Mouse (Mus musculus): ENCODE measurements around the gene Plgrkt. TPM values are rescaled to one million over a fixed set of nuclear protein-coding genes. Genes with fewer than 3 reads are reported as not detected.
"Not testable (repeated sequence)": the region's sequence is repeated elsewhere in the genome, so short reads cannot be mapped to it uniquely, and the experiment has no call there.

Gene Plgrkt
- 41.2 and 46.5 TPM in 2 replicates for polyA plus RNA-seq (2015; fragmentation: Nextera tagmentation; extraction: Ambion mirVana)

DNA sequence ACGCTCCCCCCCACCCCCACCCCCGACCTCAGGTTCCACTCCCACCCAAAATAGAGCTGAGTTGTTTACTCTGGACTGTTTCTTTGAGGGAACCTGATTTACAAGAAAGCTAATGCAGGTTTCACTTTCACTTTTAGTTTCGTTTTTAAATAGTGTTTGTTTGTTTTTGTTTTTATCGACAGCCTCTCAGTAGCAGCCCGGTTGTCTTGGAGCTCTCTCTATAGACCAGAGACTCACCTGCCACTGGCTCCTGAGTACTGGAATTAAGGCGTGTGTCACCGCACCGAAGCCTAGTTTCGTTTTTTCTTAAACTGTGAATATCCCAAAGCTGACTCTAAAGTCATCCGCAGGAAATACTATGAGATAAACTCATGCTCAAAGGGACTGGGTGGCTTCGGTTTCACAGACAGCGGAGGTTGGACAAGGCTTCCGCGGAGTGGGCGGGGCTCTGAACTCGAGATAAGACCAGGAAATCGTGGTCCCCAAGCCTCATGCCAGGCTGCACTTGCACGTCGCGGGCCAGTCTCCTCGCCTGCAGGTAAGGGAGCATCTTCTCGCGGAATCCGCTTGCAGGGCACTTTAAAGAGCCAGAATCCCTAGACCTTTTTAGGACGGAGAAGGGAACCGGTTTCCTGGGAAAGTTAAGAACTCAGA, at the start of gene Plgrkt, which contains the start of gene Cd274:
TSS of gene Plgrkt (minus strand) at position 422 of the 654 bp plus-strand sequence.
TSS of gene Cd274 (plus strand) at position 487 of the 654 bp plus-strand sequence.
- 1% methylated on average over 26 of the region's 26 CpGs for WGBS
- H3K4me2 ChIP-seq: peak within 1 kb of the TSS; percentile 87
- no peaks in the 10 kb centered on the region for H3K36me3 ChIP-seq
- H3K27ac ChIP-seq (replicated peaks): no peak within 1 kb of the TSS
- no peaks in the 10 kb centered on the region for H3K27me3 ChIP-seq (replicated peaks)
- ATAC-seq (ENCODE audit: extremely low read depth, insufficient number of reproducible peaks, low FRiP score, low TSS enrichment): peak; percentile 63; the same call in 1 of the 2 replicates
- peak within 1 kb of the TSS; percentile 79 for H3K9ac ChIP-seq
- H3K9me3 ChIP-seq: no peaks in the 10 kb centered on the region
- peak within 1 kb of the TSS; percentile 67 for H3K4me3 ChIP-seq
- peaks cover 13% of the 10 kb centered on the region for H3K4me1 ChIP-seq

DNA sequence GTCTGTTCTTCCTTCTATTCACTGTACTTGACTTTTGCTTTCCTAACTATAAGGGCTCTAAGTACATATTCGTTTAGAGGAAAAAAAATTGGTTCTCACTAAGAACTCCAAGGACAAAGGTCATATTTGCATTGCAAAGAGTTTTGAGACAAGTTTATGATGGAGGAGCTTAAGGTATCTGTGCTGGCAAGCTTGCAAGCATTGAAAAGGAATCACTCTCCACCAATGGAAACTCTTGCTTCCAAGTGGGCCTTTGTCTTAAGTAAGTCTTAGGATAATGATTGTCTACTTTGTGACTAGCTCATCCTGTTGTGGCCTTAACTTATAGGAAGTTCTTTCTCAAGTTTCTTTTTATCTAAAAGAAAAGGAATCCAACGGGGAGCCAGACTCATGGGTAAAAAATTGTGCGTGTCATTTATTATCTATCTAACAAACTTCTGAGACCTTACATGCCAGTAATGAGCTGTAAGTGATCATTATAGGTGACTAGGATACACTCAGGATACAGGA, 49.3 kb upstream of the Plgrkt start:
- WGBS: 52% methylated on average over 3 of the region's 3 CpGs
- no peak overlapping the region for H3K9ac ChIP-seq
- H3K4me1 ChIP-seq: peaks cover 25% of the 10 kb centered on the region
- no peaks in the 10 kb centered on the region for H3K36me3 ChIP-seq
- no peak overlapping the region for H3K27ac ChIP-seq (replicated peaks)
- H3K27me3 ChIP-seq (replicated peaks): peaks cover 4% of the 10 kb centered on the region; the same call in 1 of the 2 replicates
- no peaks in the 10 kb centered on the region for H3K9me3 ChIP-seq
- no peak overlapping the region for H3K4me2 ChIP-seq
- no peak for ATAC-seq (ENCODE audit: extremely low read depth, insufficient number of reproducible peaks, low FRiP score, low TSS enrichment)
- no peak overlapping the region for H3K4me3 ChIP-seq

DNA sequence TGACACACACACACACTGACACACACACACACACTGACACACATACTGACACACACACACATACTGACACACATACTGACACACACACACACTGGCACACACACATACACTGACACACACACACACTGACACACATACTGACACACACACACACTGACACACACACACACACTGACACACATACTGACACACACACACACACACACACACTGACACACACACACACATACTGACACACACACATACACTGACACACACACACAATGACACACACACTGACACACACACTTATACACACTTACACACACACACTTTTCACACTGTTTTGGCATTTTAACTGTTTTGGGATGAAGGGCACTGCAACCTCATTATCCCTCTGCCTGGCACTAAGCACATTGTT, 47.7 kb upstream of the Plgrkt start:
- not testable (repeated sequence) for H3K36me3 ChIP-seq; H3K27ac ChIP-seq (replicated peaks); H3K9ac ChIP-seq; ATAC-seq (ENCODE audit: extremely low read depth, insufficient number of reproducible peaks, low FRiP score, low TSS enrichment); H3K27me3 ChIP-seq (replicated peaks); H3K9me3 ChIP-seq; H3K4me3 ChIP-seq; H3K4me2 ChIP-seq
- H3K4me1 ChIP-seq: peaks cover 25% of the 10 kb centered on the region

DNA sequence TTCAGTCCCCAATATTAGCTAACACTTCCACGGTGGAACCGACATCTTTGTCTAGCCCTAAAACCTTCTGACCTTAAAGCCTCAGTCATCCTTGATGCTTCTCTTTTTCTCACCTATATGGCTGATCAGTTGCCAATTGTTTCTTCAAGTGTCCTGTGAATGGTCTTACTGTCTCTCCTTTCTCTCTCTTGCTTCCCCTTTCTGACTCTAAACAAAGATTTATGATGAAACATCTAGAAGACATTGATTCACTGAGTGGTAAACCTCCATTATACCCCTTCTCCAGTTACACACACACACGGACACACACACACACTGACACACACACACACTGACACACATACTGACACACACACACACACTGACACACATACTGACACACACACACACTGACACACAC, 47.3 kb upstream of the Plgrkt start:
- 84% methylated on average over 3 of the region's 3 CpGs for WGBS
- Histone ChIP-seq H3K4me3 (no peak overlapping the region), H3K27ac (replicated peaks) (no peak overlapping the region), H3K36me3 (no peaks in the 10 kb centered on the region), H3K4me1 (peaks cover 24% of the 10 kb centered on the region), H3K9me3 (no peaks in the 10 kb centered on the region), H3K27me3 (replicated peaks) (peaks cover 4% of the 10 kb centered on the region; the same call in 1 of the 2 replicates), H3K9ac (no peak overlapping the region), H3K4me2 (no peak overlapping the region)
- ATAC-seq (ENCODE audit: extremely low read depth, insufficient number of reproducible peaks, low FRiP score, low TSS enrichment): no peak

DNA sequence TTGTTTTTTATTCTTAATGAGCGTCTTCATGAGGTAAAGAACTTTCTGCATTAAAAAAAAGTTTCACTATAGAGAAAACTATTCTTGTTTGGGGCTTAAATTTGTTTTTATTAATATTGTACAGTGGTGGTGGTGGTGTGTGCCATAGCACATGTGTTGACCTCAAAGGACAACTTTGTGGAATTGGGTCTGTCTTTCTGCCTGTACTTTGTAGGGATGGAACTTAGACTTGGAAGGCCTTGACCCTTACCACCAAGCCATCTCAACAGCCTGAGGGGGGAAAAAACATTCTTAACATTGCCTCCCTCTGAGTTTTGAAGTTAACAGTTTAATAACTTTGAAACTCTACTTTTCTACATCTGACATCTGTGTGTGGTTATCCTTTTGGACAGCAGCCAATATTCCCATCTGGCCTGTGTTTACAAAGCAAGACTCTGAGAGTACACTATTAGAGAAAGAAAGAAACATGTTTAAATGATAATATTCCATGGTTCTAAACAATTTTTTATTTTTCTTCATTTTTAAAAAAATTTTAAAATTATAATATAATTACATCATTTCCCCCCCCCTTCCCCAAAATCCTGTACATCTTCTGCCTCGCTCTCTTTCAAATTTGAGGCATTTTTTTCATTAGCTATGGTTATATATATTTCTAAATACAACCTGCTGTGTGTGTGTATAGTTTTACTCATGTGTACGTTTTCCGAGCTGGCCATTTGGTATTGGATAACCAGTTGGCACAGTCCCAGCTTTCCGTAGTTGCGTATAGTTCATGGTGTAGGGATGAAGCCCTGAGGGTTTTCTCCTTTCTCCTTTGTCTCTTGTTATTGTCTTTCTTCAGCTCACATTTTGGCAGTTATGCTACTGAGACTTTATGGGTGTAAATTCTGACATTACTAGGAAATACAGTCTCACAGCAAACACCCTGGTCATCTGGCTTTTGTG, 45.6 kb upstream of the Plgrkt start:
- no peak overlapping the region for H3K4me2 ChIP-seq
- no peak overlapping the region for H3K27ac ChIP-seq (replicated peaks)
- H3K36me3 ChIP-seq: no peaks in the 10 kb centered on the region
- peaks cover 4% of the 10 kb centered on the region; the same call in 1 of the 2 replicates for H3K27me3 ChIP-seq (replicated peaks)
- WGBS: 75% methylated on average over 6 of the region's 6 CpGs
- no peak overlapping the region for H3K9ac ChIP-seq
- H3K4me3 ChIP-seq: no peak overlapping the region
- no peak for ATAC-seq (ENCODE audit: extremely low read depth, insufficient number of reproducible peaks, low FRiP score, low TSS enrichment)
- H3K9me3 ChIP-seq: no peaks in the 10 kb centered on the region
- H3K4me1 ChIP-seq: peaks cover 6% of the 10 kb centered on the region; the same call in 1 of the 2 replicates

DNA sequence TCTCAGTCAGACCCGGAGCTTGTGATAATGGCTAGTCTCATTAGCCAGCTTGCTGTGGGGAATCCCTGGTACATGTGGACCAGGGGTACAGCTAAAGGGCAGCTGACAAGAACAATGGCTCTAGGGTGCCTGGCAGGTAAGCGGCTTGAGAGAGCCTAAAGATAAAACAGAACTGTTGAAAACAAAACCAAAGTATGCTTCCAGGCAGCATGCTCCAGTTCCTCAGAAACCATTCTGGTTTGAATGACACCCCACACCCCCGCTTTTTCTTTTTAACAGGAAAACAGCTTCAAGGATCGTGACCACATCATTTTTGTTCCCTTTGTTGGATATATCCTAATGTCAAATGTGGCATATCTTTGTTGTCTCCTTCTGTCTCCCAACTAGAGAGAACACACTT, 43.4 kb upstream of the Plgrkt start, which contains the start of gene Pdcd1lg2:
TSS of gene Pdcd1lg2 (plus strand) at position 301 of the 400 bp plus-strand sequence.
- 0 out of 2 replicates have a peak, but pooled peaks cover 3% of the 10 kb centered on the region for H3K27me3 ChIP-seq (replicated peaks)
- H3K4me1 ChIP-seq: 0 out of 2 replicates have a peak, but pooled peaks cover 3% of the 10 kb centered on the region
- H3K4me2 ChIP-seq: no peak within 1 kb of the TSS
- no peak within 1 kb of the TSS for H3K27ac ChIP-seq (replicated peaks)
- ATAC-seq (ENCODE audit: extremely low read depth, insufficient number of reproducible peaks, low FRiP score, low TSS enrichment): no peak
- no peak within 1 kb of the TSS for H3K9ac ChIP-seq
- H3K9me3 ChIP-seq: no peaks in the 10 kb centered on the region
- 81% methylated on average over 4 of the region's 4 CpGs for WGBS
- H3K4me3 ChIP-seq: no peak within 1 kb of the TSS
- H3K36me3 ChIP-seq: no peaks in the 10 kb centered on the region

DNA sequence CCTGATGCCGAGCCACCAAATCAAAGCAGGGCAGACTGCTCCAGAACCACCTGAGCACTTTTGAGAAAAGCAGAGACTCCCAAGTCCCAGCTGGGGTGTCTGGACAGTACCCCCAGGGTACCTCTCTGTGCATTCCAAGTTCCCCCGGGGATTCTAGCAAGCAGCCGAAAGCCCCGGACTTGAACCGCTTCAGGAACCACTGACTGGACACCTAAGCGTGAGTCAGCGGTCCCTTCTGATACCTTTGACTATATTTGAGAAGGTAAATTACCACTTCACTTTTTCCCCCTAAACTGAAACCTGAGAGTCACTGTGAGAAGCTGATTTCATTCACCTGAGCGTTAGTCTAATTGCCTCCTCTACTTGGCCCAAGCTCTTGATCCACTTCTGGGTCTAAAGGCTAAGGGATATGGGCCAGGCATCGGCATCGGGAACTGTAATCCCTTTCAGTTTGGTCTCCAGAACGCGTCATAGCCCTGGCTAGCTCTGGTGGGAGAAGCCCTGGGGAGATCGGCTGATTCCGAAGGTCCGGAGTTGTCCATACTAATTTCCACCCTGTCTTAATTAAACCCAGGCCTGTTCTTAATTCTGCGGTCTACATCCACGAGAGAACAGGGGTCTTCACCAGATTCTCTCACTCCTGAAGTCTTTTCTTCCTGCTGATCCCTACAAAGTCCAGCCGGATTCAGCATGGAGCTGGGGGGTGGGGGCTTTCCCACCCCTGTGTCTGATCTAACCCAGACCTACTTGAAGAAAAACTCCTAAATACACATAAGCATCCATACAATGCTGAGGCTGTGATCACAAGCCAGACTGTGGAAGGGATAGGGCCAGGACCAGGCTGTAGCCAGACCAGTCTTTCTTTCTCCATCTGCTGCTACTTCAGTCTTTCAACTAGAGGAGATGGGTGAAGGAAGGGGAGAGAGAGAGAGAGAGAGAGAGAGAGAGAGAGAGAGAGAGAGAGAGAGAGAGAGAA, 39.1 kb upstream of the Plgrkt start:
- ATAC-seq (ENCODE audit: extremely low read depth, insufficient number of reproducible peaks, low FRiP score, low TSS enrichment): no peak
- Histone ChIP-seq H3K27ac (replicated peaks) (no peak overlapping the region), H3K27me3 (replicated peaks) (0 out of 2 replicates have a peak, but pooled peaks cover 3% of the 10 kb centered on the region), H3K4me2 (no peak overlapping the region), H3K9me3 (no peaks in the 10 kb centered on the region; the same call in 1 of the 2 replicates), H3K4me1 (no peaks in the 10 kb centered on the region), H3K9ac (no peak overlapping the region), H3K36me3 (no peaks in the 10 kb centered on the region), H3K4me3 (no peak overlapping the region)
- WGBS: 80% methylated on average over 18 of the region's 18 CpGs

DNA sequence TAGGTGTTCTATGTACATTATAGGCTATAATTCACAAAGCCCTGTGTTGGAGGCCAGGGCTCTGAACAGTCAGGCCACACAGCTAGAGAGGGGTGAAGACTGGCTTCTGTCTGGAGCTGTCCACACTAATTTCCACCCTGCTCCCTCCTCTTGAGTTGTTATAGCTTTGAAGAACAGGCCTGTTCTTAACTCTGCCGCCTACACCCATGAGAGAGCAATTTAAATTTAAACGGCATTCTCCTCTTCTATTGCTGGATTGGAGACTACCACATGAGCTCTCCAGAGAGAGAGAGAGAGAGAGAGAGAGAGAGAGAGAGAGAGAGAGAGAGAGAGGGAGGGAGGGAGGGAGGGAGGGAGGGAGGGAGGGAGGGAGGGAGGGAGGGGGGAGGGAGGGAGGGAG, 38.2 kb upstream of the Plgrkt start:
- no peak for ATAC-seq (ENCODE audit: extremely low read depth, insufficient number of reproducible peaks, low FRiP score, low TSS enrichment)
- Histone ChIP-seq H3K9ac (no peak overlapping the region), H3K27ac (replicated peaks) (no peak overlapping the region), H3K36me3 (no peaks in the 10 kb centered on the region), H3K9me3 (no peaks in the 10 kb centered on the region; the same call in 1 of the 2 replicates), H3K27me3 (replicated peaks) (0 out of 2 replicates have a peak, but pooled peaks cover 3% of the 10 kb centered on the region), H3K4me1 (no peaks in the 10 kb centered on the region), H3K4me2 (no peak overlapping the region), H3K4me3 (no peak overlapping the region)
- 17% methylated on average over 2 of the region's 2 CpGs for WGBS

DNA sequence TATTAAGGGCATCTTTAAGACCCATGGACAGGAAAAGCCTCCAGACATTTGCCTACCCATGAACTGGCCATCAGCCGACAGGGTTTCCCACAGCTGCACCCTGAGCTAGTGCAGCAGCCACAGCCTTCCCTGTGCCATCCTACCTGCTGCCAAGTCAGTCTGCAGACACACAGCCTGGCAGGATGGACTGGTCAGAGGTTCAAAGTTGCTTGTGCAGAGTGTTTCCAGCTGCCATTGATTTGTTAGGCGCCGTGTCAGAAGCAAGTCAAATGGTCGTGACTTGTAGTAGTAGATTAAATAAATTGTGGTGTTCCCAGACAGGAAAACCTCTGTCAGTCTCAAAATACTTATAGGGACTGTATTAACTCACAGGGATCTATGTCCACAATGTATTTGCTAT, 36.1 kb upstream of the Plgrkt start:
- whole genome bisulfite sequencing: 77% methylated on average over 4 of the region's 4 CpGs
- no peak for ATAC-seq (ENCODE audit: extremely low read depth, insufficient number of reproducible peaks, low FRiP score, low TSS enrichment)

DNA sequence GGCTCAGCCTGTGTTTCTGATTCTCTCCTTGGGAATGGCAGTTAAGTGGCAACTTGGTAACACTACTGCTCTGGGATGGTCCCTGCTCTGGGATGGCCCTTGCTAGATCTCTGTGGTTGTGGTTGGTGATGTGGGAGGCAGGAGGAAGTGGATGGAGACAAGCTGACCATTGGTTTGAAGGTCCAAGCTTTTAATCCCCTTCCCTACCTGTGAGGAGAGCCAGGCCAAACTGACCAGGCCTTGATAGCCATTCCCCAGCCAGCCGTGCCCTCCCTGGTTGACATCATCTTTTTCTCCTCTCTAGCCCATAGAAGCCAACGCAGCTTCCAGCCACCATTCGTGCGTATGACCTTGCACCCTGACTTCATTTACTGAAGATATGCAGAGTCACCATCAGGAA, 35.4 kb upstream of the Plgrkt start:
- H3K27me3 ChIP-seq (replicated peaks): 0 out of 2 replicates have a peak, but pooled peaks cover 3% of the 10 kb centered on the region
- H3K4me2 ChIP-seq: no peak overlapping the region
- no peaks in the 10 kb centered on the region; the same call in 1 of the 2 replicates for H3K9me3 ChIP-seq
- H3K27ac ChIP-seq (replicated peaks): no peak overlapping the region
- 89% methylated on average over 4 of the region's 4 CpGs for WGBS
- ATAC-seq (ENCODE audit: extremely low read depth, insufficient number of reproducible peaks, low FRiP score, low TSS enrichment): no peak
- H3K36me3 ChIP-seq: no peaks in the 10 kb centered on the region
- no peak overlapping the region for H3K4me3 ChIP-seq
- H3K4me1 ChIP-seq: no peaks in the 10 kb centered on the region
- no peak overlapping the region for H3K9ac ChIP-seq

More for the DNA sequence above, 36.1 kb upstream of the Plgrkt start:
- Histone ChIP-seq H3K9me3 (no peaks in the 10 kb centered on the region; the same call in 1 of the 2 replicates), H3K9ac (no peak overlapping the region), H3K27ac (replicated peaks) (no peak overlapping the region), H3K4me1 (no peaks in the 10 kb centered on the region), H3K27me3 (replicated peaks) (0 out of 2 replicates have a peak, but pooled peaks cover 3% of the 10 kb centered on the region), H3K36me3 (no peaks in the 10 kb centered on the region), H3K4me2 (no peak overlapping the region), H3K4me3 (no peak overlapping the region)
